Mouse (Mus musculus): ENCODE data around the gene Ywhah. TPM values are rescaled to one million over a fixed set of nuclear protein-coding genes. Genes with fewer than 3 reads are reported as not detected.

The Ywhah gene
- polyA plus RNA-seq, 1 experiment from 2014 or later = 318 TPM

DNA sequence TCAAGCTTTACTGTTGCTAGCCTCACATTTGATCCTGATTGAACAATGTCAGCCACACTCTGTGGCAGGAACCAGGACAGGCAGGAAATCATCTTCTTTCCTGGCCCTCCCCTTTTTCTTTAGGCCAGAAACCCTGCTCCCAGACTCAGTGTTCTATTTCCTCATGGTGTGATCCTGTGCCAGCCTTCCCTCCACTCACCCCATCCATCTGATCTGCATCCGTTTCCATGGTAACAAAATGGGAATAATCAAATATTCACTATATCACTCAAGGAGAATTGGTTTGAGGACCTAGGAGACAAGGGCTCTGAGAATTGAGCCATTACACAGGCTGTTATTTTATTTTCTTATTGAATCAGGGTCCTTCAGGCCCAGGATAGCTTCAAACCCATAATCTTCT is 22.1 kb upstream of the Ywhah start:
- no peak for ATAC-seq (ENCODE audit: low FRiP score, low TSS enrichment)
- no peaks in the 10 kb centered on the region for H3K9me3 ChIP-seq (ENCODE audit: control insufficient read depth, low read length)
- H3K9ac ChIP-seq (ENCODE audit: low read depth, low read length) = no peak overlapping the region
- H3K4me2 ChIP-seq (replicated peaks; ENCODE audit: low read depth, low read length) = no peak overlapping the region
- no peaks in the 10 kb centered on the region for H3K4me1 ChIP-seq (ENCODE audit: control insufficient read depth, insufficient read depth, low read length)
- no peak overlapping the region for H3K4me3 ChIP-seq (ENCODE audit: low read length)
- H3K27me3 ChIP-seq (ENCODE audit: control insufficient read depth, insufficient read depth, low read length) = no peaks in the 10 kb centered on the region
- no peak overlapping the region for H3K27ac ChIP-seq (ENCODE audit: low read depth, low read length)
- WGBS = 86% methylated on average over 1 of the region's 1 CpGs
- no peaks in the 10 kb centered on the region for H3K36me3 ChIP-seq (ENCODE audit: control insufficient read depth, insufficient read depth, low read length)

DNA sequence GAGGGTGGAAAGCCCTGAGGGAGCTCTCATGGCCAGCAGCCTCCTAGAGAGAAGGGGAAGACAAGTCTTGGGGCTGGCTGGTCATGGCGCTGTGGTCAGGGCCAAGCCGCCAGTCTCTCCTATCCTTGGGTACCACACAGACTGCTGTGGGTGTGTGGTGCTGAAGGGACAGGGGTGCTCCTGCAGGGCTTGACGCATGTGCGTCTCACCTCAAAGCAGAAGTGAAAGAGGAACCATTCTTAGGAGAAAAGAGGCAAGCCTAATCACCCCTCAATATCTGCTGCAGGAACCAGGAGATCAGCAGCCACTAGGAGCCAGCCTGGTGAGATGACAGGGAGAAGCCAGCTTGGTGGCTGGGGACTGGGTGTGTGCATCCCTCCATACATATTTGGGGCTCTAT is 20.9 kb upstream of the Ywhah start:
- Histone ChIP-seq H3K9ac (ENCODE audit: low read depth, low read length) (no peak overlapping the region), H3K4me1 (ENCODE audit: control insufficient read depth, insufficient read depth, low read length) (no peaks in the 10 kb centered on the region), H3K27ac (ENCODE audit: low read depth, low read length) (no peak overlapping the region), H3K9me3 (ENCODE audit: control insufficient read depth, low read length) (no peaks in the 10 kb centered on the region; the same call in 1 of the 2 replicates), H3K4me3 (ENCODE audit: low read length) (no peak overlapping the region), H3K36me3 (ENCODE audit: control insufficient read depth, insufficient read depth, low read length) (no peaks in the 10 kb centered on the region), H3K27me3 (ENCODE audit: control insufficient read depth, insufficient read depth, low read length) (no peaks in the 10 kb centered on the region), H3K4me2 (replicated peaks; ENCODE audit: low read depth, low read length) (no peak overlapping the region)
- 47% methylated on average over 4 of the region's 4 CpGs for WGBS
- ATAC-seq (ENCODE audit: low FRiP score, low TSS enrichment) = no peak

DNA sequence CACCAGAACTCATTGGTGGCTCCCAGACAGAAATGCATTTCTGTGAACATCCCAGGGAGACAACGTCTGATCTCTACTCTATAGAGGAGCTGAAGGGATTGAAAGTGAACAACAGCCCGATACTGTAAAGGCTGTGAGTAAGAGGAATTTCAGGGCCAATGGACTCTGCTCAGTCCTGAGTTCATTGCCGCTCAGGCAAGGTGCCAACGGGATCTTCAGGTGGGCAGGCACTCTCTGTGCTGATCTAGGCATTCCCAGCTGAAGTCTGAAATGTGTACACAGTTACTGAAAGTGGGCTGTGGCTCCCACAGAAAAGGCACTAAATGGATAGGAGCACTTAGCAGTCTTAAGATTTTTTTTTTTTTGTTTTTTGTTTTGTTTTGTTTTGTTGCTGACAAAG is 19.8 kb upstream of the Ywhah start:
- Histone ChIP-seq H3K4me1 (ENCODE audit: control insufficient read depth, insufficient read depth, low read length) (no peaks in the 10 kb centered on the region), H3K27me3 (ENCODE audit: control insufficient read depth, insufficient read depth, low read length) (no peaks in the 10 kb centered on the region), H3K4me3 (ENCODE audit: low read length) (no peak overlapping the region), H3K4me2 (replicated peaks; ENCODE audit: low read depth, low read length) (no peak overlapping the region), H3K9me3 (ENCODE audit: control insufficient read depth, low read length) (no peaks in the 10 kb centered on the region; the same call in 1 of the 2 replicates), H3K27ac (ENCODE audit: low read depth, low read length) (no peak overlapping the region), H3K36me3 (ENCODE audit: control insufficient read depth, insufficient read depth, low read length) (no peaks in the 10 kb centered on the region), H3K9ac (ENCODE audit: low read depth, low read length) (no peak overlapping the region)
- WGBS = 89% methylated on average over 4 of the region's 4 CpGs
- no peak for ATAC-seq (ENCODE audit: low FRiP score, low TSS enrichment)

DNA sequence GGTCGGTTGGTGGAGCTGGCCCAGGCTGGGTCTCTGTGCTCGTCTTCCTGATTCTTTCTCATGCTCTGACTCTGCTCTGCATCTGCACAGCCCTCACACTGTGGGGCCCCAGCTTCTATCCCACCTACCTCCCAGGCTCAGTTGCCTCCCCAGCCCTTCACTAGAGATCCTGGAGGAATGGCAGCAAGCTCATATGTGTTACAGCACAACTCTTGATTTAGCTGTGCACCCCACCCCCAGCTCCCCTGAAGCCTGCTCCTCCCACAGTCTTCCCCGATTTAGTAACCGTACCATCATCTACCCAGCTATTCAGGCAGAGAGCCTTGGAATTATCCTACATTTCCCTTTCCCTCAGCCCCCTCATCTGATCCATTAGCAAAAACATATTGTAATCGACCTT is 17.5 kb upstream of the Ywhah start:
- WGBS = 71% methylated on average over 5 of the region's 5 CpGs
- Histone ChIP-seq H3K27ac (ENCODE audit: low read depth, low read length) (no peak overlapping the region), H3K4me2 (replicated peaks; ENCODE audit: low read depth, low read length) (no peak overlapping the region), H3K9me3 (ENCODE audit: control insufficient read depth, low read length) (no peaks in the 10 kb centered on the region; the same call in 1 of the 2 replicates), H3K36me3 (ENCODE audit: control insufficient read depth, insufficient read depth, low read length) (no peaks in the 10 kb centered on the region), H3K4me3 (ENCODE audit: low read length) (no peak overlapping the region), H3K4me1 (ENCODE audit: control insufficient read depth, insufficient read depth, low read length) (no peaks in the 10 kb centered on the region), H3K9ac (ENCODE audit: low read depth, low read length) (no peak overlapping the region), H3K27me3 (ENCODE audit: control insufficient read depth, insufficient read depth, low read length) (no peaks in the 10 kb centered on the region)
- ATAC-seq (ENCODE audit: low FRiP score, low TSS enrichment) = no peak

DNA sequence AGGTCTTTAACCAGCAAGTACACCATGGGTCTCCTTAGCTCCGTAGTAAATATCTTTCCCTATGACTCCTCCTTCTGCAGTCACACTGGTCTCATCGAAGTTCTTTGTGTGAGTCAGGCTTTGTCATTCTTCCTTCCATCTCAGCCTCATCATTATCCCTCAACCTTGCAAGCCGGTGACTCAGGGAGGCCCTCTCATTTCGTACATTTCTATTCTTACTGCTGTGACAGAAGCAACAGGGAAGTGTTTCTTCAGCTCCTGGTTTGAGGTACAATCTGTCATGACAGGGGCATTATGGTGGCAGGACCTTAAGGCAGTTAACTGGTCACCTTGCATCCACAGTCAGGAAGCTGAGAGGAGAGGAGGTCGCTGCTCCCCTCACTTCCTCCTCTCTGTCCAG is 15.8 kb upstream of the Ywhah start:
- ATAC-seq (ENCODE audit: low FRiP score, low TSS enrichment) = no peak
- H3K4me2 ChIP-seq (replicated peaks; ENCODE audit: low read depth, low read length) = no peak overlapping the region
- H3K9me3 ChIP-seq (ENCODE audit: control insufficient read depth, low read length) = no peaks in the 10 kb centered on the region; the same call in 1 of the 2 replicates
- H3K9ac ChIP-seq (ENCODE audit: low read depth, low read length) = no peak overlapping the region
- no peaks in the 10 kb centered on the region for H3K4me1 ChIP-seq (ENCODE audit: control insufficient read depth, insufficient read depth, low read length)
- no peaks in the 10 kb centered on the region for H3K36me3 ChIP-seq (ENCODE audit: control insufficient read depth, insufficient read depth, low read length)
- H3K27me3 ChIP-seq (ENCODE audit: control insufficient read depth, insufficient read depth, low read length) = no peaks in the 10 kb centered on the region
- no peak overlapping the region for H3K27ac ChIP-seq (ENCODE audit: low read depth, low read length)
- H3K4me3 ChIP-seq (ENCODE audit: low read length) = no peak overlapping the region
- WGBS = 92% methylated on average over 5 of the region's 5 CpGs

DNA sequence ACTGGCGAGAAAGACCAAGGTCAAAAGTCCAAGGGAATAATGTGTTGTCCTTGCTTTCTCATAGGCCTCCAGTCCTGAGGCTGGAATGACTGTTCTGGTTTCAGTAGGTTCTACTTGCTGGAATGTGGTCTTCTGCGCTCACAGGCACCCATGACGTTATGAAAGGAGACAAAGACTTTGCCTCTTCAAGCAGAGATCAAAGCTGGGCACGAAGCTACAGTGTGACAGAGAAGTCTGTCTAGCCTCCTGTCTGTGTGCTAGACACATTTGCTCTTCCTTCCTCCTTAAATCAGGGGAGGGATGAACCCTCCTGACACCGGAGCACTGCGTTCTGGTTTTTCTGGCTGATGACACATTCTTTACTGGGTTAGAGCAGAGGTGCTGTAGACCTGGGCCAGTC is 15.1 kb upstream of the Ywhah start:
- 67% methylated on average over 6 of the region's 6 CpGs for WGBS
- H3K4me3 ChIP-seq (ENCODE audit: low read length) = no peak overlapping the region
- no peak for ATAC-seq (ENCODE audit: low FRiP score, low TSS enrichment)
- no peak overlapping the region for H3K4me2 ChIP-seq (replicated peaks; ENCODE audit: low read depth, low read length)
- no peak overlapping the region for H3K9ac ChIP-seq (ENCODE audit: low read depth, low read length)
- no peaks in the 10 kb centered on the region for H3K4me1 ChIP-seq (ENCODE audit: control insufficient read depth, insufficient read depth, low read length)
- no peaks in the 10 kb centered on the region for H3K27me3 ChIP-seq (ENCODE audit: control insufficient read depth, insufficient read depth, low read length)
- H3K27ac ChIP-seq (ENCODE audit: low read depth, low read length) = no peak overlapping the region
- no peaks in the 10 kb centered on the region; the same call in 1 of the 2 replicates for H3K9me3 ChIP-seq (ENCODE audit: control insufficient read depth, low read length)
- H3K36me3 ChIP-seq (ENCODE audit: control insufficient read depth, insufficient read depth, low read length) = no peaks in the 10 kb centered on the region

DNA sequence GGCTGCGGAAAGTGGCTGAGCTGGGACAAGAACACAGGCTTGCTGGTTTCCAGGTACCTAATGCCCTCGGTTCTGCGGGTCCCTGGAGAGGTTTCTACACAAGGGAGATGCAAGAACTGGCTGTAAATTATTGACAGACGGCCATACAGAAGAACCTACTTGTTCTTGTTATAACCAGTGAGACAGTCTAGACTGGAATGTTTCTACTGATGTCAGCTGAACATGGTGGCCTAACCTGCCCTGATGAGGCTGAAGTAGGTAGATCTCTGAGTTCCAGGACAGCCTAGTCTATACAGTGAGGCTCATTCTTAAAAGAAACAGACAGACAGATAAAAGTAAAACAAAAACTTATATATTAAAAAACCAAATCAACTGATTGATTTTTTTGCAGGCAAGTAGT is 14.5 kb upstream of the Ywhah start:
- Histone ChIP-seq H3K4me2 (replicated peaks; ENCODE audit: low read depth, low read length) (no peak overlapping the region), H3K27ac (ENCODE audit: low read depth, low read length) (no peak overlapping the region), H3K9ac (ENCODE audit: low read depth, low read length) (no peak overlapping the region), H3K9me3 (ENCODE audit: control insufficient read depth, low read length) (no peaks in the 10 kb centered on the region; the same call in 1 of the 2 replicates), H3K27me3 (ENCODE audit: control insufficient read depth, insufficient read depth, low read length) (no peaks in the 10 kb centered on the region), H3K4me1 (ENCODE audit: control insufficient read depth, insufficient read depth, low read length) (no peaks in the 10 kb centered on the region), H3K4me3 (ENCODE audit: low read length) (no peak overlapping the region), H3K36me3 (ENCODE audit: control insufficient read depth, insufficient read depth, low read length) (no peaks in the 10 kb centered on the region)
- ATAC-seq (ENCODE audit: low FRiP score, low TSS enrichment) = no peak
- 65% methylated on average over 4 of the region's 4 CpGs for WGBS

DNA sequence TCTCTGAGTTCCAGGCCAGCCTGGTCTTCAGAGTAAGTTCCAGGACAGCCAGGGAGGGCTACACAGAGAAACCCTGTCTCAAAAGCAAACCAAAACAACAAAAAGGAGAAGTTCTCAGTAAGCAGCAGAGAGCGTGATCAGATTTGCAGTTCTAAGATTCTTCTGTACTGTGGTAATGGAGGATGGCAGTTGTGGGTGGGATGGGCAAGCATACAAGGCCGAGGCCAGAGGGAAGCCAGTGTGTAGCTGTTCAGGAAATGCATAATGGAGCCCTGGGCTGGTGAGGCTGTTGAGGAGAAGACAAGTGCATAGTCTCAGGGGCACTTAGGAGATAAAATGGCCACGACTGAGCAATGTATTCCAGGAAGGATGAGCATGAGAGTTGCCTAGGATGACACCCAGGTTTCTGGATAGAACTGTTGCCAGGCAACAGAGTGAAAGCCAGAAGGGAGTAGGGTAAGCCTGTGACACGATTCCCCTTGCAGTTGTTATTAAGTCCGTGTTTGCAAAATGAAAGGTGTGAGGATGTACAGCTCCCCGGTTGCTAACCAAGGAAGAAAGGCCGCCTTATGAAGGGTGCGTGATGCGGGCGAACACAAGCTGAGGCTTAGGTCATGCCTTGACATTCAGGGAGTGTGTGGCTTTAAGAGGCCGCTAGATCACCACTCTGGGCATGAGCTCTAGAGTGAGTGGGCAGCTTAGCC is 13.0 kb upstream of the Ywhah start:
- Histone ChIP-seq H3K9ac (ENCODE audit: low read depth, low read length) (no peak overlapping the region), H3K27ac (ENCODE audit: low read depth, low read length) (no peak overlapping the region), H3K36me3 (ENCODE audit: control insufficient read depth, insufficient read depth, low read length) (no peaks in the 10 kb centered on the region), H3K9me3 (ENCODE audit: control insufficient read depth, low read length) (no peaks in the 10 kb centered on the region; the same call in 1 of the 2 replicates), H3K4me3 (ENCODE audit: low read length) (no peak overlapping the region), H3K4me2 (replicated peaks; ENCODE audit: low read depth, low read length) (no peak overlapping the region), H3K4me1 (ENCODE audit: control insufficient read depth, insufficient read depth, low read length) (no peaks in the 10 kb centered on the region), H3K27me3 (ENCODE audit: control insufficient read depth, insufficient read depth, low read length) (no peaks in the 10 kb centered on the region)
- ATAC-seq (ENCODE audit: low FRiP score, low TSS enrichment) = no peak
- 86% methylated on average over 11 of the region's 11 CpGs for WGBS

DNA sequence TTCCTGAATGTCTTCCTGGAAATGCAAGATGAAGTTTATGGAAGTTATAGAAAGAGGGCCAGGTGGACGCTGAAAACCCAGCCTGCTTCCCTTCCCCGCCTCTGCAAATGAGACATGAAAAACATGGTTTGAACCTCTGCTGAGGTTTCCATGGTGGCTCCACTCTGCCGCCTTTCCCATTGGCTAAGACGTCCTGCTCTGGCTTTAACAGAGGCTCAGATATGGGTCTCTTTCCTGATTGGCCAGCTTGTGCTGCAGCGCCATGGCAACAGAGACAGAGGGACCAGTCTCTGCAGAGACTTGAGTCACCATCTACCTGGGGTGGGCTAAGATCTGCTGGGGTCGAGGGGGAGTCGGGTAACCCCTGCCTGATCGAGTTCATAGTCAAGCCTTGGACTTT is 11.9 kb upstream of the Ywhah start:
- H3K4me2 ChIP-seq (replicated peaks; ENCODE audit: low read depth, low read length) = no peak overlapping the region
- no peaks in the 10 kb centered on the region for H3K36me3 ChIP-seq (ENCODE audit: control insufficient read depth, insufficient read depth, low read length)
- no peaks in the 10 kb centered on the region; the same call in 1 of the 2 replicates for H3K9me3 ChIP-seq (ENCODE audit: control insufficient read depth, low read length)
- no peak overlapping the region for H3K27ac ChIP-seq (ENCODE audit: low read depth, low read length)
- 32% methylated on average over 8 of the region's 8 CpGs for WGBS
- 0 out of 2 replicates have a peak, but pooled peaks have one; percentile 41 for ATAC-seq (ENCODE audit: low FRiP score, low TSS enrichment)
- H3K27me3 ChIP-seq (ENCODE audit: control insufficient read depth, insufficient read depth, low read length) = no peaks in the 10 kb centered on the region
- peaks cover 5% of the 10 kb centered on the region; the same call in 1 of the 2 replicates for H3K4me1 ChIP-seq (ENCODE audit: control insufficient read depth, insufficient read depth, low read length)
- no peak overlapping the region for H3K9ac ChIP-seq (ENCODE audit: low read depth, low read length)
- H3K4me3 ChIP-seq (ENCODE audit: low read length) = no peak overlapping the region
